Mouse (Mus musculus) ovary, adult 18-20 months (tissue): ENCODE results near the gene Prkacb.
"Not testable (repeated sequence)": the region's sequence is repeated elsewhere in the genome, so short reads cannot be mapped to it uniquely, and the experiment has no call there.

Experiments used
- DNase-seq: peaks from one replicate; pipeline ENCODE4 v3.0.0; 2022; ENCODE audit warnings: low spot score, mixed read lengths

Gene Prkacb

DNA sequence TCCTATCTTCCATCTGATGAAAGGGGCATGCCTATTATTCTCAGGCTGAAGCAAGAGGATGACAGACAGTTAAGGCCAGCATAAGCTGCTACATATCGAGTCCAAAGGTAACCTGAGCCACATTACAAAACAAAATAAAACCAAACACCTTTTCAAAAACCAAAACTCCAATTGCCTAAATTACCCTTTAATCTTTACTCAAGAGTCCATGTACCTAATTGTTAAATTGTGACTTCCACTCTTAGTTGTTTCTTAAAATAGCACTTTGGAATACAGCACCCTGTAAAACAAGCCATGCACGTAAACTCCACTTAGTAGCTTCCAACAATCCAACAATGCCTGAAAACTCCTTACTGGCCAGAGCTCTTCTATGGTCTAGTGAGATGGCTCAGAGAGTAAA lies 34.3 kb downstream of the Prkacb start:
- no peak for DNase-seq

DNA sequence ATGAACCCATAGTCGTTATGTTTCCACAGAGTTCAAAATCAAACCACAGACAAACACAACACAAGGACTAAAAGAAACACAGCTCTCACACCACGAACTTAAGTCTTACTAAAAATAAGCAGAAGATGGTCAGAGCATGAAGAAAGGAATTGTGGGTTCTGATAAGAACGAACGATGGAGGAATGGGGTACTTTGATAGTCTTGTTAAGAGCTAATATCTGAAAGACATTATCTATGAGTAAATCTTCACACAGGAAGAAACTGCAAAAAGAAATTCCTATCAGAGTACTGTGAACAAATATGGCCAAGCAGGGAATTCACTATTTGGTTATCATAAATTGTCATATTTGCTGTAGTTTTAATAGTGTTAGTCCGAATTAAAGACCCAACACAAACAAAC lies 36.1 kb downstream of the Prkacb start:
- no peak for DNase-seq

- DNase-seq, result no peak
These were observed 41.9 kb downstream of the Prkacb start for GRCm38 (mm10) chr3:146770853-146771252.

- no peak for DNase-seq
These were observed 42.7 kb downstream of the Prkacb start for GRCm38 (mm10) chr3:146769940-146770659.

GRCm38 (mm10) chr3:146769569-146769939 lies 43.2 kb downstream of the Prkacb start:
- no peak for DNase-seq

DNA sequence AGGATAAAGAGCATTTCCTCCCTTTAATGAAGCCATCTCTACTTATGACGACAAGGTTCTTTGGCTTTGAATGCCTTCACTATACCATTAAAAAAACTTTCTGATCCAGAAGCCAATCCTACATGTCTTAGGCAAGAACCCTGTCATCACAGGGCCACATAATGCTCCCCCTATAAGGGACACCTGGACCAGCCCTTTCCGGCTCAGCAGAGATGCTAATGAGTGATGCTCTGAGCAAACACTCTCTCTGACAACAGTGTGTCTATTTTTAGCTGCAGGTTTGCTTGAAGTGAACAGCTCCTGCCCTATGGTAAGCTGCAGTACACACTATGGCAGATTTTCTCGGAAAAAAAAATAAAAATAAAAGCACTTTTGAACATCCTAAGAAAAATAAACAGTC lies 43.9 kb downstream of the Prkacb start:
- no peak for DNase-seq

GRCm38 (mm10) chr3:146768360-146768759 lies 44.4 kb downstream of the Prkacb start:
- no peak for DNase-seq

GRCm38 (mm10) chr3:146766701-146767181 lies 46.0 kb downstream of the Prkacb start:
- no peak for DNase-seq

DNA sequence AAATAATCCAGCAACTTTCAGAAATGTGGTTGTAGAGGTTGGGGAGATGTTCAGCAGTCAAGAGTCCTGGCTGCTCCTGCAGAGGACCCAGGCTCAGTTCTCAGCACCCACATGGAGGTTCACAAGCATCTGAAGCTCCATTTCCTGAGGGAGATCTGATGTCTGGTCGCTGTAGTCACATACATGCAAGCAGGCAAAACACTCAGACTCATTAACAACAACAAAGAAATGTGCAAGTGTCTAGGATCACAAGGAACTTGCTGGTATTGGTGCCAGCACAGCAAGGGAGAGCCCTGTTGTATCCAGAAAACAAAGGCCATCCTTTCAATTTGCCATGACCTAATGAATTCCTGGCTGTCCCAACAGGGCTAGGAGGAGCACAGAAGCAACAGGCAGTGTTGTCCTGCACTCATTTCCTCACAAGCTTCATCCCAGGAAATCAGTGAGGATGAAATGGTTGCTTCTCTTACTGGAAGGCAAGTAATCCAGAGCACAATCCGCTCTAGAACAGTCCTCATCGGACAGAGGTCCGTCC lies 46.7 kb downstream of the Prkacb start:
- no peak for DNase-seq

DNA sequence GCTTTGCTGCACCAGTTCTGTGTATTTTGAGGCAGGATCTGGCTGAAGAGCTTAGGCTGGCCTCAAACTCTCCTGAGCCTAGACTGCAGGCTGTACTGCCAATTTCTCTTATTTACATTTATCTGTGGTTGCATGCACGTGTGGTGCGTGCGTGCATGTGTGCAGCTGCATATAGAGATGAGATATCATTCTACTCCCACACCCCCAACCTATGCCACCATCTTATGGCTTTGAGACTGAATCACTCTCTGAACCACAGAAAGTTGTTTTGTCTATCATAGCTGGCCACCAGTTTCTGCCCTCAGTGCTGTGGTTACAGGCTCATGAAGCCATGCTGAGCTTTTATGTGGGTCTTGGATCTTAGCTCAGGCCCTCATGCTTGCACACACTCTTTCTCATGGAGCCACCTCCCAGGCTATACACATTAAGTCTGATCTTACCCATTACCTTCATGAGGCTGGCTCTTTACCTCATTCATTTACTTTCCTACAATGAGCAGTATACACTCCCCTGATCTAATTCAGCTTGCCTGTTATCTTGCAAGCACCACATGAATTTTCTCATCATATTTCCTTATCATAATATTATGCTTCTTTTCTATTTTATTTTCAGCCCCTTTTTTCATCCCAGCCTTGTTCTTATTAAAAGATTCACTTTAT lies 47.8 kb downstream of the Prkacb start:
- DNase-seq, result no peak

- not testable (repeated sequence) for DNase-seq
These were observed 49.7 kb downstream of the Prkacb start for GRCm38 (mm10) chr3:146763054-146763453.

DNA sequence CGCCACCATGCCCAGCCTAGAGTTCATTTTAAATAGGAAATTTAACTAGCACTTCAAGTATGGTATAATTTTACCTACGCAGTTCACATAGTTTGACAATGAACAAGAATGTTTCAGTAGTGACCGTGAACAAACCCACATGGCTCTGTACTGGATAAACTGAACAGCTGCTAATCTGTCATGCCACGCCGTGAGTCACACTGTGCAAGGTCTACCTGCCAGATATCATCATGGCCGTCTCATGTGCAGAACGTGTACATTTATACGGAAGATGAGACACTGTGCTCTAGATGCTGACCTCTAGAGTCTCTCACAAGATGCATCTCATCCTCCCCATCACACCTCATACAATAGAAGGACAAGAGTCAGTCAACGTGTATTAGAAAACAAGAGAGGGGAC lies 51.5 kb downstream of the Prkacb start:
- no peak for DNase-seq

DNA sequence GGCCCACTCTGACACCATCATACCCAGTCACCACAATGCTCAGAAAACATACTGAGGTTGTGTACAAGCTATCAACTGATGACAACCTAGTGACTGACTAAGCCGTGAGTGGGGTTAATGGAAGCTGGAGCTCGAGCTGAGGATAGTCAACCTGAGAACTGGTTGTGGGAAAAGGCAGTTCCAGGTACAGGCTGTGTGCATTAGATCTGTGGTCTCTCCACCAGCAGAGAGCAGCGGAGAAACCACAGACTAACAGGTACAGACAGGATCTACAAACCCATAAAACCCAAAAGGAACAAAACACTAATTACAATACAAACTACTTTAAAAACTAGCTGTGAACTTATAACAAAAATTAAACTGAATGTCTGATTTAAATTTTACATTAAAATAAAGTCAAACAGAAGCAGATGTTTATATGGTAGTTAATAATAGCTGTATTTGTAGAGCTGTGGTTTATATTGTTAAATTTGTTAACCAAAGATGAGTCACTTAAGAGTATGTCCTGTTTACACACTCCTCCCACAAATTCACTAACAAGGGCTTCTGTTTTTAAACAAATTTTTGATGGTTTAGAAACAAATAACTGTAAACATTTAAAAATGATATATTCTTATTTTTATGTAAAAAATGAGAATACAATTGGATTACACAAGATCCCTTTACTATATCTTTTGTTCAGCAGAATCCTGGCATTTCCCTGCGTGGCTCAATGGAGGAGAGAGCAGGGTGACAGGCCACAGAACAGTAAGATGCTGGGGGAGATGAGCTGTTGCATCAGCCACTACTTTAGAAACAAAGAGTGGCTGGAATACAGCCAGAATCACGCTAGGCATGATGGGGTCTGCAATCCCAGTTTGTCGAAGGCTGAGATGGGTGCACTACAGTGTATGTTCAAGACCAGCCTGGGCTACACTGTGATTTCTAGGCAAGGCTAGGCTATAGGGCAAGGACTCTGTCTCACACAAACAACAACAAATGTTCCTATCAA lies 54.5 kb downstream of the Prkacb start:
- DNase-seq, result no peak

DNA sequence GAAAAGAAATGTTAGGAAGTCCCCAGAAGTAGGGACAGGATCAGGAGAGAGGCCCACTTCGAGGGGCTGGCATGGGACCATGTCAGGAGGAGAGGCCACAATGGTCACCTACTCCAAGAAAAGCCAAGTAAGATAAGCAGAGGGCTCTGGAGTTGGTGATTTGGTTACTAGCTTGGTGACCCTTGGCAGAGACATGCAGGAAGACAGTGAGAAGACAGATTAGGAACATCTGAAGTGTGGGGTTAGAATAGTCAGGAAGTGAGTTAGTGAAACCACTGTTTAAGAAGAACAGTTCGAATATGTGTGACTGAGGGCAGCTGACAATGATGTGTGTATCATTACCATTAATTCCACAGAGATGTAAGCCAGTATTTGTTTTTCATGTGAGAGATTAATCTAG lies 58.5 kb downstream of the Prkacb start:
- DNase-seq, result no peak

- DNase-seq, result no peak
These were observed 71.1 kb downstream of the Prkacb start for GRCm38 (mm10) chr3:146741564-146742202.

DNA sequence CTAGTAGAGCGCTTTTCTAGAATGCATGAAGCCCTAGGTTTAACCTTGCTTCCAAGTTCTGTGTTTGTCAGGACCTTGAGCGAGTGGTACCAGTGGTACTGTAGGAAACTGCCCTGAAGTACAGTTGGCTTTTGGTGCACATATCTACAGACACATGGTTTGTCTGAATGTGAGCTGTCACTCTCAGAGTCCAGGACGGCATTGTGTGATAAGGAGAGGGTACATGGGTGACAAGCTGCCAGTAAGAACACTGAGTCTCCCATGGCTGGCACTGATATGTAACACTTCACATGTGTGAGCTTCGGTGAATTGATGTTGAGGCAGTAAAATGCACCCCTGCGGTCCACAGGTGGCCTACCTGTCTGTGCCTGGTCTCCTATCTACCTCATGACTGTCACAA lies 71.6 kb downstream of the Prkacb start:
- DNase-seq, result no peak

DNA sequence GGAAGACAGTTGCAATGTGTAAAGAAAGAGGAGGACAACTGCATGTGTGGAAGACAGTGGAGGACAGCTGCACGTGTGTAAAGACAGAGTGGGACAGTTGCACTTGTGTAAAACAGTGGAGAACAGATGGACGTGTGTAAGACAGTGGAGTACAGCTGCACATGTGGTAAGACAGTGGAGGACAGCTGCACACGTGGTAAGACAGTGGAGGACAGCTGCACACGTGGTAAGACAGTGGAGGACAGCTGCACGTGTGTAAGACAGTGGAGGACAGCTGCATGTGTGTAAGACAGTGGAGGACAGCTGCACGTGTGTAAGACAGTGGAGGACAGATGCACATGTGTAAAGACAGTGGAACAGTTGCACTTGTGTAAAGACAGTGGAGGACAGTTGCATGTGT lies 76.6 kb downstream of the Prkacb start:
- DNase-seq, result not testable (repeated sequence)

DNA sequence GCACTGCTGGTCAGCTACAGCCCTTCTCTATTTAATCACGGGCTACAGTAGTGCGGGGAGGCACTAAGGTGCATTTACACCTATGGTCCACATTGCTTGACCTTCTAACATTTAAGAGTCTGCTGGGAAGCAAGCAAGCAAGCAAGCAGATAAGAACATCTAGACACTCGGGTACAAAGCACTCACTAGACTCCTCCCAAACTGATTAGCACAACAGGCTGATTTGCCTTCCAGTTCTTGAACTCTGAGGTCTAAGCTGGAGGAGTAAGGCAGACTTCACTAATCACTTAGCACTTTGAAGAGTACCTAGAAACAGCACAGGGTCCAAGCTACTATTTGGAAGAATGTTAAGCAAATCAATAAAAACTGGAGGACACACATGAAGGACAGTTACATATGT lies 77.1 kb downstream of the Prkacb start:
- no peak for DNase-seq

DNA sequence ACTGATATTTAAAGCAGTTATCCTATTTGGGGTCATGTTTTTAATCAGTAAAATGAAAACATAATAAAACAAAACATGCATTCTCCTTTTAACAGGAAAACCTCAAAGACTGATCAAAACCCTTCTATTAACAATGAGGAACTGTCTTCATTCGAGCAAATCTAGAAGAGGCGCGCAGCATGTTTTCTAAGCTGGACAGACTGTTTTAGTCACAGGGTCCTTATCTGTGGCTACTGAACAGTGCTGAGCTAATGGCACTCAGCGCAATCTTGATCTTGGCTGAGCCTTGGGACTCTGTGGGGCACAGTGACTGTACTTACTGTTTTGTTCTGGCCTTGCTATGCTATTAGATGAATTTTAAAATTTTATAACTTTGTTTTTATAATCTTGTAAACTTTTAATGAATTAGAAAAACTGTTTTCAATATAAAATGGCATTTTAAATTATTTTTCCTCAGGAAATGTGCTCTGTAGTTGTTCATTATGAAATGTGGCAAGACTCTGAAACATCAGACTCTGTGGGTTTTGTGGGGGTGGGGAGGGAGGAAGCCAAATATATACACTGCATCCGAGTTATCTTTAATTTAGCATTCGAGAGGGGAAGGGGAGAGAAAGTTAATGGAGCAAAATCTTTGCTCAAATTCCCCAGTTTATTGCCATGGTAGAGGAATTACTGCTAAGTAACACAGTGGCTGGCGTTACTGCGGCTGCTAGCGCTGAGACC lies 77.7 kb downstream of the Prkacb start:
- DNase-seq, result peak; percentile 9

DNA sequence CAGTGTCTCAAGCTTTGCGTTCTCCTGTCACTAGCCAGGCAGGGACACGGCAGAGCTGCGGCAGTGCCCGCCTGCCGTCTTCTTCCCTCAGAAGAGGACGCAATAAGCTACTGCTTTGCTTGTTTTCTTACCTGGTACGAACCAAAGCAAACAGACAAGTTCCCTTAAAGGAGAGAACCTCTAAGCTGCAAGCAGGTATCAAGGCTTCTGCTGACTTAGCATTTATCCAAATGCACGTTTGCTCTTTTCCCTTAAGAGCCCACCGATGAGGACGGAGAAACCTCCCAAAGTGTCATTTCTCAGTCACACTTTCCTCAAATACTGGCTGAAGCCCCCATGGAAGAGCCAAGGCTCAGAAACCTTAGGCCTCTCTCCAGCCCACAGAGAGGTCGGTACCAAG lies 81.3 kb downstream of the Prkacb start:
- no peak for DNase-seq

DNA sequence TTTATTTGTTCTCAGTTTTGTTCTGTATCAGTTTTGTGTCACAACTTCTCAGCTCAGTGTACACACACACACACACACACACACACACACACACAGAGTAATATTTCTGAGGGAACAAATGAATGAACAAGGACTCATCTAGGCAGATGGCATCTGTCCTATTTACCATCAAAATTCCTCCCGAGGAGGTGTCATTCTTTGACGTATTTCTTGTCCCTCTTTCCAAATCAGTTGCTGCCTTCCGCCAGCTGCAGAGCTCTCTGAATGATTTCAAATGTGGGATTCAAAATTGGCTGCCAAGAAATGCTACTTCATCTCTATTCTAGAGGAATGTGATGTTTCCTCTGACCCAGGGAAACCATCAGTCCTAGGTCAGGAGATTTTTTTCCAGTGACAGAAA lies 89.8 kb downstream of the Prkacb start:
- no peak for DNase-seq
